Mouse (Mus musculus): ENCODE results near the gene Kdr.

Gene Kdr

GRCm38 (mm10) chr5:75978374-75979100 is at the start of gene Kdr:
Gene Kdr (minus strand): TSS chr5:75978458.
- DNase-seq (ENCODE audit: extremely low spot score), result peak; percentile 91

GRCm38 (mm10) chr5:76026805-76027204 is 48.5 kb upstream of the Kdr start:
- no peak for DNase-seq (ENCODE audit: extremely low spot score)

GRCm38 (mm10) chr5:76025996-76026665 is 47.9 kb upstream of the Kdr start:
- DNase-seq (ENCODE audit: extremely low spot score), result no peak

GRCm38 (mm10) chr5:76023011-76023773 is 44.9 kb upstream of the Kdr start:
- no peak for DNase-seq (ENCODE audit: extremely low spot score)

- DNase-seq (ENCODE audit: extremely low spot score), result no peak
Observed at GRCm38 (mm10) chr5:76022436-76022835, 44.2 kb upstream of the Kdr start.

- DNase-seq (ENCODE audit: extremely low spot score), result no peak
Observed at GRCm38 (mm10) chr5:76018321-76018720, 40.1 kb upstream of the Kdr start.

GRCm38 (mm10) chr5:76016086-76016485 is 37.8 kb upstream of the Kdr start:
- DNase-seq (ENCODE audit: extremely low spot score), result no peak

- no peak for DNase-seq (ENCODE audit: extremely low spot score)
Observed at GRCm38 (mm10) chr5:76013881-76014431, 35.7 kb upstream of the Kdr start.

GRCm38 (mm10) chr5:76006403-76006802 is 28.1 kb upstream of the Kdr start:
- no peak for DNase-seq (ENCODE audit: extremely low spot score)

GRCm38 (mm10) chr5:75990212-75990611 is 12.0 kb upstream of the Kdr start:
- DNase-seq (ENCODE audit: extremely low spot score), result no peak

- DNase-seq (ENCODE audit: extremely low spot score), result no peak
Observed at GRCm38 (mm10) chr5:75987530-75987929, 9.3 kb upstream of the Kdr start.

GRCm38 (mm10) chr5:75980521-75981311 is 2.5 kb upstream of the Kdr start:
- DNase-seq (ENCODE audit: extremely low spot score), result no peak

- no peak for DNase-seq (ENCODE audit: extremely low spot score)
Observed at GRCm38 (mm10) chr5:75979108-75979507, 850 bp upstream of the Kdr start.

- DNase-seq (ENCODE audit: extremely low spot score), result peak; percentile 39
Observed at GRCm38 (mm10) chr5:75977441-75978373, 551 bp downstream of the Kdr start.

GRCm38 (mm10) chr5:75976696-75977095 is 1.6 kb downstream of the Kdr start:
- DNase-seq (ENCODE audit: extremely low spot score), result no peak

- DNase-seq (ENCODE audit: extremely low spot score), result no peak
Observed at GRCm38 (mm10) chr5:75975398-75975797, 2.9 kb downstream of the Kdr start.

- no peak for DNase-seq (ENCODE audit: extremely low spot score)
Observed at GRCm38 (mm10) chr5:75974543-75975130, 3.6 kb downstream of the Kdr start.

GRCm38 (mm10) chr5:75969887-75970286 is 8.4 kb downstream of the Kdr start:
- DNase-seq (ENCODE audit: extremely low spot score), result no peak

- no peak for DNase-seq (ENCODE audit: extremely low spot score)
Observed at GRCm38 (mm10) chr5:75962558-75962957, 15.7 kb downstream of the Kdr start.
